Mouse (Mus musculus): ENCODE data around the gene Gm12845.

GRCm38 (mm10) chr4:117765416-117765815 is 41.2 kb downstream of the Gm12845 start, which contains the start of gene Klf17:
- TF ChIP-seq POLR2A (IDR thresholded peaks at IDR 0.05; ENCODE audit: borderline replicate concordance, extremely low read depth, insufficient read depth, insufficient read length, poor library complexity, severe bottlenecking): no peak
- no peak for TF ChIP-seq CTCF (IDR thresholded peaks at IDR 0.05; ENCODE audit: borderline replicate concordance, extremely low read depth, insufficient read depth, insufficient read length)

Measured in brain, embryonic 14.5 days (tissue).